In genomic region chr8:73353108-73353793, GRCm38 (mm10) we compare ENCODE assay signal across 8 mouse cellular contexts. TPM values are rescaled to one million over a fixed set of nuclear protein-coding genes. Genes with fewer than 3 reads are reported as not detected.
DNase-seq lines count a peak whose midpoint lies in the region; ATAC-seq lines count a peak whose summit lies in the region.

Gene Large1, minus strand, starts transcription at chr8:73353540.

- H3K36me3 ChIP-seq in megakaryocyte, embryonic 14.5 days (replicated peaks; ENCODE audit: low read length), result no peaks in the 10 kb centered on the region

- peaks cover 43% of the 10 kb centered on the region for H3K27me3 ChIP-seq in megakaryocyte, embryonic 14.5 days (replicated peaks)

- peak; percentile 88 for ATAC-seq in inflammation-experienced regulatory T-cells, adult 6 months

- H3K9me3 ChIP-seq in megakaryocyte, embryonic 14.5 days, result 0 out of 2 replicates have a peak, but pooled peaks cover 8% of the 10 kb centered on the region

- H3K4me3 ChIP-seq in megakaryocyte, embryonic 14.5 days (replicated peaks), result peak within 1 kb of the TSS; percentile 93

- DNase-seq in adrenal gland, adult 2 months, result peak; percentile 99
- DNase-seq in embryo, embryonic 11.5 days (ENCODE audit: low read depth, low spot score), result peak; percentile 94
- peak; percentile 98 for DNase-seq in gastrocnemius, postnatal 25 days
- peak; percentile 98 to 99 for DNase-seq in left cerebral cortex, adult 9 months (ENCODE audit: low spot score in 2 of 2)
- peak; percentile 98 to 99 for DNase-seq in right cerebral cortex, adult 2 months (ENCODE audit: low spot score in 2 of 2)
- DNase-seq in urinary bladder, postnatal 10 days (ENCODE audit: low spot score), result peak; percentile 92

- H3K4me1 ChIP-seq in megakaryocyte, embryonic 14.5 days, result peaks cover 26% of the 10 kb centered on the region

RNA-seq across cellular contexts. Expression of gene Large1, which starts in this region (rescaled TPM):
- 10 to 100 TPM; 22.2 to 26.7 TPM for total RNA-seq in adrenal gland, adult 2 months (2021)
- 7.8 and 8.8 TPM in 2 replicates for polyA plus RNA-seq in adrenal gland, adult 2 months (2012; rRNA removed)
- 10 to 100 TPM; 19.8 to 23.3 TPM for total RNA-seq in gastrocnemius, postnatal 25 days (2021)
- polyA plus RNA-seq in inflammation-experienced regulatory T-cells, adult 6 months (2017; shearing (Covaris generic)), result under 1 TPM in 1 of 3 experiments, not detected in 2; 0.51 TPM
- 0.07 and 0.62 TPM in 2 replicates for polyA plus RNA-seq in megakaryocyte, embryonic 14.5 days (2012; ENCODE audit: insufficient read depth, low replicate concordance)

Comparison
In these comparisons a context has a peak if more than half of its experiments do, and no peak if none do; other contexts are left out.
1. Peak in every context shown above with its lines: DNase-seq, ATAC-seq and H3K4me3 ChIP-seq.
2. Peak in ATAC-seq in inflammation-experienced regulatory T-cells, adult 6 months; RNA of the gene not detected or under 1 TPM.